Mouse (Mus musculus) midbrain, embryonic 10.5 days (tissue): ENCODE data around the gene Swap70. TPM values are rescaled to one million over a fixed set of nuclear protein-coding genes. Genes with fewer than 3 reads are reported as not detected.

Experiments used
- DNase-seq: peaks from one replicate; pipeline ENCODE4 v3.0.0-alpha.2; 2017; ENCODE audit warnings: low spot score
- H3K27ac ChIP-seq: fragments of 300-500 bp; sonication (generic); replicated peaks from 2 replicates; pipeline ENCODE4 v1.5.1; 2016; ENCODE audit warnings: mild to moderate bottlenecking
- H3K27me3 ChIP-seq: fragments of 300-500 bp; sonication (generic); 2 replicates; pipeline ENCODE4 v1.6.1; 2016; ENCODE audit warnings: low read depth, mild to moderate bottlenecking; ENCODE audit not compliant: poor library complexity, severe bottlenecking
- H3K36me3 ChIP-seq: fragments of 300-500 bp; sonication (generic); 2 replicates; pipeline ENCODE4 v1.6.1; 2016; ENCODE audit warnings: mild to moderate bottlenecking, moderate library complexity
- H3K4me1 ChIP-seq: fragments of 300-500 bp; sonication (generic); 2 replicates; pipeline ENCODE4 v1.6.1; 2016
- H3K4me3 ChIP-seq: fragments of 300-500 bp; sonication (generic); 2 replicates; pipeline ENCODE4 v1.5.1; 2016; ENCODE audit warnings: mild to moderate bottlenecking, moderate library complexity
- H3K9me3 ChIP-seq: fragments of 300-500 bp; sonication (generic); replicated peaks from 2 replicates; pipeline ENCODE4 v1.6.1; 2016; ENCODE audit warnings: mild to moderate bottlenecking
- WGBS: fragments of 180-500 bp; shearing (Covaris S2); methylation state at CpG from one replicate; pipeline ENCODE4 v1.1.7; 2016; 5-methylcytosine and 5-hydroxymethylcytosine counted together
- polyA plus RNA-seq: library from polyadenylated mRNA; unstranded; fragments of >200 nt; fragmentation: Nextera tagmentation; extraction: Ambion mirVana; gene quantifications from 2 replicates; pipeline ENCODE4 v1.2.1, GENCODE M21; 2016

The Swap70 gene
- polyA plus RNA-seq, 1 experiment from 2014 or later: 26.0 TPM

- Histone ChIP-seq H3K4me3 (no peak overlapping the region), H3K36me3 (peaks cover 7% of the 10 kb centered on the region; the same call in 1 of the 2 replicates), H3K27ac (no peak overlapping the region), H3K9me3 (no peaks in the 10 kb centered on the region), H3K4me1 (peaks cover 9% of the 10 kb centered on the region), H3K27me3 (no peaks in the 10 kb centered on the region)
- WGBS: 87% methylated on average over 6 of the region's 6 CpGs
- no peak for DNase-seq
These were observed 81.4 kb downstream of the Swap70 start for GRCm38 (mm10) chr7:110302886-110303285.

- Histone ChIP-seq H3K36me3 (peaks cover 26% of the 10 kb centered on the region), H3K4me1 (peaks cover 9% of the 10 kb centered on the region; the same call in 1 of the 2 replicates), H3K27ac (no peak overlapping the region), H3K9me3 (no peaks in the 10 kb centered on the region), H3K4me3 (no peak overlapping the region), H3K27me3 (no peaks in the 10 kb centered on the region)
- WGBS: 92% methylated on average over 4 of the region's 4 CpGs
- DNase-seq: no peak
These were observed 84.0 kb downstream of the Swap70 start for GRCm38 (mm10) chr7:110305486-110305885.

GRCm38 (mm10) chr7:110306281-110306680 is 84.8 kb downstream of the Swap70 start:
- WGBS: 69% methylated on average over 5 of the region's 5 CpGs
- Histone ChIP-seq H3K27ac (no peak overlapping the region), H3K36me3 (peaks cover 34% of the 10 kb centered on the region), H3K27me3 (no peaks in the 10 kb centered on the region), H3K9me3 (no peaks in the 10 kb centered on the region), H3K4me3 (no peak overlapping the region), H3K4me1 (peaks cover 9% of the 10 kb centered on the region; the same call in 1 of the 2 replicates)
- DNase-seq: no peak

- Histone ChIP-seq H3K4me3 (no peak overlapping the region), H3K36me3 (peaks cover 48% of the 10 kb centered on the region), H3K27me3 (no peaks in the 10 kb centered on the region), H3K4me1 (peaks cover 9% of the 10 kb centered on the region; the same call in 1 of the 2 replicates), H3K27ac (no peak overlapping the region), H3K9me3 (no peaks in the 10 kb centered on the region)
- 92% methylated on average over 11 of the region's 11 CpGs for WGBS
- DNase-seq: no peak
These were observed 86.2 kb downstream of the Swap70 start for GRCm38 (mm10) chr7:110307741-110308140.

- Histone ChIP-seq H3K27me3 (no peaks in the 10 kb centered on the region), H3K4me1 (peaks cover 9% of the 10 kb centered on the region; the same call in 1 of the 2 replicates), H3K4me3 (no peak overlapping the region), H3K36me3 (peaks cover 63% of the 10 kb centered on the region), H3K9me3 (no peaks in the 10 kb centered on the region), H3K27ac (no peak overlapping the region)
- WGBS: 95% methylated on average over 8 of the region's 8 CpGs
- no peak for DNase-seq
These were observed 87.7 kb downstream of the Swap70 start for GRCm38 (mm10) chr7:110309246-110309645.

GRCm38 (mm10) chr7:110313392-110314055 is 92.0 kb downstream of the Swap70 start:
- no peak overlapping the region for H3K27ac ChIP-seq
- no peaks in the 10 kb centered on the region for H3K9me3 ChIP-seq
- DNase-seq: no peak
- no peaks in the 10 kb centered on the region for H3K27me3 ChIP-seq
- no peaks in the 10 kb centered on the region for H3K4me1 ChIP-seq
- H3K4me3 ChIP-seq: no peak overlapping the region
- WGBS: 87% methylated on average over 9 of the region's 9 CpGs
- H3K36me3 ChIP-seq: peaks cover 83% of the 10 kb centered on the region

GRCm38 (mm10) chr7:110314401-110314890 is 92.9 kb downstream of the Swap70 start:
- no peak overlapping the region for H3K4me3 ChIP-seq
- DNase-seq: no peak
- H3K36me3 ChIP-seq: peaks cover 81% of the 10 kb centered on the region
- no peaks in the 10 kb centered on the region for H3K9me3 ChIP-seq
- no peaks in the 10 kb centered on the region for H3K4me1 ChIP-seq
- no peaks in the 10 kb centered on the region for H3K27me3 ChIP-seq
- no peak overlapping the region for H3K27ac ChIP-seq
- WGBS: 93% methylated on average over 7 of the region's 7 CpGs

GRCm38 (mm10) chr7:110315352-110315751 is 93.8 kb downstream of the Swap70 start:
- Histone ChIP-seq H3K36me3 (peaks cover 80% of the 10 kb centered on the region), H3K9me3 (no peaks in the 10 kb centered on the region), H3K4me1 (no peaks in the 10 kb centered on the region), H3K4me3 (no peak overlapping the region), H3K27me3 (no peaks in the 10 kb centered on the region), H3K27ac (no peak overlapping the region)
- no peak for DNase-seq
- 90% methylated on average over 1 of the region's 1 CpGs for WGBS

GRCm38 (mm10) chr7:110317412-110317811 is 95.9 kb downstream of the Swap70 start:
- Histone ChIP-seq H3K27me3 (no peaks in the 10 kb centered on the region), H3K36me3 (peaks cover 67% of the 10 kb centered on the region), H3K27ac (no peak overlapping the region), H3K9me3 (no peaks in the 10 kb centered on the region), H3K4me1 (no peaks in the 10 kb centered on the region), H3K4me3 (no peak overlapping the region)
- DNase-seq: no peak
- WGBS: 94% methylated on average over 4 of the region's 4 CpGs

GRCm38 (mm10) chr7:110318971-110319519 is 97.5 kb downstream of the Swap70 start:
- H3K36me3 ChIP-seq: peaks cover 61% of the 10 kb centered on the region

GRCm38 (mm10) chr7:110321106-110321505 is 99.6 kb downstream of the Swap70 start:
- DNase-seq: no peak
- no peaks in the 10 kb centered on the region for H3K27me3 ChIP-seq
- no peak overlapping the region for H3K27ac ChIP-seq
- H3K4me3 ChIP-seq: no peak overlapping the region
- H3K4me1 ChIP-seq: no peaks in the 10 kb centered on the region
- WGBS: 88% methylated on average over 5 of the region's 5 CpGs
- peaks cover 59% of the 10 kb centered on the region for H3K36me3 ChIP-seq
- 0 out of 2 replicates have a peak, but pooled peaks cover 4% of the 10 kb centered on the region for H3K9me3 ChIP-seq

More at GRCm38 (mm10) chr7:110318971-110319519, 97.5 kb downstream of the Swap70 start:
- H3K4me1 ChIP-seq: no peaks in the 10 kb centered on the region
- H3K27ac ChIP-seq: no peak overlapping the region
- no peaks in the 10 kb centered on the region for H3K27me3 ChIP-seq
- no peak for DNase-seq
- H3K9me3 ChIP-seq: no peaks in the 10 kb centered on the region
- H3K4me3 ChIP-seq: no peak overlapping the region
- WGBS: 88% methylated on average over 6 of the region's 6 CpGs

GRCm38 (mm10) chr7:110324852-110325251 is 103.3 kb downstream of the Swap70 start:
- Histone ChIP-seq H3K9me3 (0 out of 2 replicates have a peak, but pooled peaks cover 4% of the 10 kb centered on the region), H3K27me3 (no peaks in the 10 kb centered on the region), H3K27ac (no peak overlapping the region), H3K4me3 (no peak overlapping the region), H3K36me3 (peaks cover 78% of the 10 kb centered on the region), H3K4me1 (no peaks in the 10 kb centered on the region)
- DNase-seq: no peak
- WGBS: 92% methylated on average over 1 of the region's 1 CpGs
